Mouse (Mus musculus): ENCODE data around the gene Nmur1.

GRCm38 (mm10) chr1:86350576-86350975, 75.5 kb downstream of the Nmur1 start:
- TF ChIP-seq FLI1 (IDR thresholded peaks at IDR 0.05; ENCODE audit: low read length) (no peak), GATA1 (IDR thresholded peaks at IDR 0.05; ENCODE audit: borderline replicate concordance, low read length) (no peak)

All from megakaryocyte, embryonic 14.5 days (primary cell).